Mouse (Mus musculus) adrenal gland, adult (tissue): ENCODE measurements around the gene Rgs5.

Source experiments
- DNase-seq, 2 experiments: peaks; one replicate each; pipeline ENCODE4 v3.0.0; 2022 to 2023; ENCODE audit warnings: low spot score in 1 of 2; ENCODE audit not compliant: inconsistent age in 2 of 2

The Rgs5 gene

DNA sequence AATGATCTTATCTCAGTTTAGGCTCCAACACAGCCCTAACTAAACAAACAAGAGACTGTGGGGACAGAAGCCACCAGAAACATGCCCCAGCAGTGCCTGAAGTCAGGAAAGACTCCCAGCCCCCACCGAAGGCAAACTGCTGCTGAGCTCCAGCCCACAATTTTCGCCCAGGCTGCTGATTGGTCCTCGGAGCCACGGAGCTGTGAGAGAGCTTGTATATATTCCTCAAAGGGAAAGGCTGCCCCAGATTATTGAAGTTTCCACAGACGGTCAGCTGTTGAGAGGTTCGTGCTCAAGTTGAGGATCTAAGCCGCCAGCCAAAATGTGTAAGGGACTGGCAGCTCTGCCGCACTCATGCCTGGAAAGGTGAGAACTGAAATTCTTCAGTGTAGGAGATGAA is at the start of gene Rgs5:
Gene Rgs5 (plus strand): TSS at position 246 of the 400 bp plus-strand sequence.
- DNase-seq, result peak in 1 of 2 experiments; percentile 38

DNA sequence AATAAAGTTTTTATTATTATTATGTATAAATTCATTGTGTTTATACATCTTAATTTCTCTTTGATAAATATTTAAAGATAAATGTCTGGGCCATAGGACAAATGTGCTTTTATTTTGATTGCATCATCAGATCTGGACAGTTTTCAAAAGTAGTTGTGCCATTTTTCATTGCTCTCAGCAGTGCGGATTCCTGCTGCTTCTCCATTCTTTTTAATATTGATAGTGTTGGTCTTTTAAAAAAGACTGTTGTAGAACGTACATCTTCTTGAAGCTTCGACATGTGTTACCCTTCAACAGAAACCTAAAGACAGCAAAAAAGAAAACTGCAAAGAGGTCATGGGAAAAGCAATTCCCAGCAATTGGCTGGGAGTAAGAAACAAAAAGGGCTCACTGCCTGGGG is 49.1 kb upstream of the Rgs5 start:
- no peak for DNase-seq

DNA sequence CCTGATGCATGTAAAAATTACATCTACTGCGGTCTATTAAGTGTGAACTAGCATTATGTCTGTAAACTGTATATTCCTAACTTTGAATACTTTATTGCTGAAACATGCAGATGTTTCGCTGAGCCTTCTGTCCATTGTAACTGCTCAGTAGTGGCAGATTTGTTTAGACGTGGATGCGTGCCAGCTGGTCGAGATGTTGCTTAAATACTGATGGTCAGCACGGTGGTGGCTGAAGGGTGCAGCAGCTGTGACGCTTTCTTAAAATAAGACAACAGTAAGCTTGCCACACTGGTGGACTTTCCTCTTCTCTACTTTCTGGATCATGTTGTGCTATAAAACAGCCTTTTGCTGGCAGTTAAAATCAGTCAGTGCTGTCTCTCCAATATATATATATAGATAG is 25.6 kb upstream of the Rgs5 start:
- DNase-seq, result no peak

DNA sequence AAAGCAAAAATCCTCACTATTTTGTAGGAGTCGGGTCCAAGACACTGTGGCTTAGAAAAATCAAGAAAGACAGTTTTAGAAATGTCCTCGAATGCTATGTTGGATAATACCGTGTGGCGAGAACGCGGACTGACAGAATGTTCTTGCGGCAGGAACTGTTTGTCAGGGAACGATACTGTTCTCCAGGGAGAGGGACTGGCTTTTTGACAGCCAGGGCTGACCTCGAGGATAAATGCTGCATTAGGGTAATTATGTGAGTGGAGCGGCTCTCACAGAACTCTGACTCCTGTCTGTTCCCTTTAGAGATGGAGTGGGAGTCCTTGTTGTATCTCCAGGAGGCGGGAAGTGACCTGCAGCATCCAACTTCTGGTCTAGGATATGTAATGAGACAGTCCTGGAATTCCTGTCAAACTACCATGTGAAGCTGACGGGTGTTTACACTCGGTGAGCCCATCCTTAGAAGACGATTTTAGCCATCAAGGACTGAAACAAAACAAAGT is 18.0 kb upstream of the Rgs5 start:
- no peak for DNase-seq

DNA sequence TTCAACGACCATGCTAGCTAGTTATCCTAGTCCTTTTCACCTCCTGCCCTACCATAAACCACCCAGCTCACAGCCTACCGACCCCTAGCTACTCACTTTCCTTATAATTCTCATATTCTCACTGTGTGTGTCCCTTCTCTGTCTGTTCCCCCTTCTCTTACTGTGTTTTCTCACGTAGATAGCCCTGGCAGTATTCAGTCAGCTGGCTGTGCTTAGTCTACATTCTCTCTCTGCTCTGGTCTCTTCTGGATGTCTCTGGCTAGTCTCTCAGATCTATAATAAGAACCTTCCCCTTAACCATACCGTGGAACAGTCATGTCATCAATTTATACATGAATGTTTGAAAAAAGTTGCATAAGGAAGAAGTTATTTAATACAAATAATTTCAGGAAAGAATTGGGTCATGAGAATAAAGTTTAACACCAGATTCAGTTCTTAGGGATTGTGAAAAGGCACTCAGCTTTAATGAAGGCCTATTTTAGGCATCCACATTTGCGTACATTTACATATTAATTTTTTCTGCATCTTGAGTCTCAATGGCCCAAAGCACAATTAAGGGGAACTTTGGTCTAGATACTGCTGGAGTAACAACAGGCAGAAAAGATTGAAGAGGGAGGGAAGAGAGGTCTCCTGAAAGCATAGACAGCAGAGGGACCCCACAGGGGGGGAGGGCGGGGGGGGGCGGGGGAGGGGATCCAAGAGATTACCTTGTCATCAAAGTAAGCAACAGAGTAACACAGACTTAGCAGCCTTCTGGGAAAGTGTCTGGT is 10.2 kb upstream of the Rgs5 start:
- no peak for DNase-seq

DNA sequence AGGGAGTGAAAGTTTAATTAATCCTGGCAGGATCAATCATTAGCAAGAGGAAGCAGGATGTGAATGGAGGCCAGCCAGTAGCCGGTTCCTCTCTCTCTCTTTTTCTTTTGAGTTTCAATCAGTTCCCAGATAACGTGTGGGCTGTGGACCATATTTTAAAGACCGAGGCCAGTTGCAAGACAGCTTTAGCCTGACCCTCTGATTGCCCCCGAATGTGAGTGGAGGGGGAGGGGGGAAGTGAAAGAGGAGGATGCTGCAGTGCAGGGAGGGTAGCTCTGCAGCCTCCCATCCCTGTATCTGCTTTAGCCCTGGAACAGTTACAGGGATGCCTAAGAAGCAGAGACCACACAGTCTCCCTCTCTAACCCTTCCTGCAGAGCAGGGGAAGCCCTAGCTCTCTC is 4.2 kb downstream of the Rgs5 start:
- no peak for DNase-seq

DNA sequence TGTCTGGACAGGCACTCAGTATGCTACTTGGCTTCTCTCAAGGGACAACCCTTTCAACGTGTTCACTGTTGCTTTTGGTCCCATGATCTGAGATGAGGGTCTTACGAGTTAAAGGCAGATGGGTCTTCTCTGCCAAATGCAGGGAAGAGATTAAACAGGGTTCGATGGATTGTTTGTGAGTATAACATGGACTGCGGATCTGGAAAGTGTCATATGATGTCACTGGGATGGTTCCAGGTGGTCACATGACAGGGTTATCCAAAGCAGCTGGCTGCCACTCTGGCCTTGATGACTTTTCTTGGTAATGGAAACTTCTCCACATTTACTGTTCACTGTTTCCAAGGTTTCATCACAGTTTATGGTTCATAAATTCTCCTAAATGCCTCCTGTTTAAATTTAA is 12.0 kb downstream of the Rgs5 start:
- DNase-seq, result no peak

DNA sequence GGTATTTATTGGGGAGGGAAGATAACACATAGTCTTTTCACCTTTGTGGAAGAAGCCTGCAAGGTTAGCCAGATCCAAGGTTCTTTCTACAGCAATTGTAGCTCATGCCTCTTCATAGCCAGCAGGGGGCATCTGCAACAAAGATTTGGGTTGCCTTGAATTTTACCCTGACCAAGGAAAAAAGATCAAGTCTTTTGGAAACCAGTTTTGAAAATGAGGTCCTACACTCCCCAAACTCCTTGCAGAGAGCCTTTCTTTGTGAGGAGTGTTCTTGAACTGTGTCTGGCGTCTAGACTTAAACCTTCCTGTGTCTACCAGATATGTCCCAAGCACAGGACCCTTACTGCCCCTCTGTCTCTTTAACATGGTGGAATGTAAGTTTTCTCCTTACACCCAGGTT is 15.4 kb downstream of the Rgs5 start:
- DNase-seq, result peak; percentile 23 to 72

DNA sequence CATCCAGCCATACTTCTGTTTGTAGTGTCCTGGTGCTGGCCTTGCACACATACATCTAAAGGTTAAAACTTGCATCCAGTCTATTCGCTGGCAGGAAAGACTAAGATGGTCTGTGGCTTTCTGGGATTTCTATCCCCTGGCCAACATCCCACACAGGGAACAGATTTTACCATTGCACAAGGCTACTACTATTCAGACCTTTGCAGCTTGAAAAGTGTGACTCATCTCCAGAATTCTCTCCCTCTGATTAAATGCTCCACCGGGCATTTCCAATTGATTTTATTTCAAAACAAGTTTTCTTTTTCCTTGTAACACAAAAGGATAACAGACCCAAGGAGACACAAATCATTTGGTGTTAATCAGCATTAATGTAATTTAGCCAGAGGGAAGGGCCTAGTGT is 16.5 kb downstream of the Rgs5 start:
- DNase-seq, result peak in 1 of 2 experiments; percentile 60

DNA sequence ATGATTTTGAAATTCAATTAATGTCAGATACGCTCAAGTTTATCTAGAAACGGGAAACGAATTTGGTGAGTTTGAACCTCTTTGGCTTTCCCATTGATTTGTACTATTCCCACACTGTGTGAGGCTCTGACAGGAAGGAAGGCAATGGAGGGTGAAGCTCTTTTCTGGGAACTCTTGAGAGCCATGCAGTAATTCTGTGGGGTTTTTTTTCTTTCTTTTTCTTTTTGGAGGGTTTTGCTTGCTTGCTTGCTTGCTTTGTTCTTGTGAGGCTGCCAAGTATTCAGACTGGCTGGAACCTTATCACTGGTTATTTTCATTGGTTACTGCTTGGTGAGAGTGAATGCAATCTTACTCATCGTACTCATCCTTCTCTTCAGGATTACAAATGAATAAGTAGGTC is 17.0 kb downstream of the Rgs5 start:
- DNase-seq, result peak in 1 of 2 experiments; percentile 66

DNA sequence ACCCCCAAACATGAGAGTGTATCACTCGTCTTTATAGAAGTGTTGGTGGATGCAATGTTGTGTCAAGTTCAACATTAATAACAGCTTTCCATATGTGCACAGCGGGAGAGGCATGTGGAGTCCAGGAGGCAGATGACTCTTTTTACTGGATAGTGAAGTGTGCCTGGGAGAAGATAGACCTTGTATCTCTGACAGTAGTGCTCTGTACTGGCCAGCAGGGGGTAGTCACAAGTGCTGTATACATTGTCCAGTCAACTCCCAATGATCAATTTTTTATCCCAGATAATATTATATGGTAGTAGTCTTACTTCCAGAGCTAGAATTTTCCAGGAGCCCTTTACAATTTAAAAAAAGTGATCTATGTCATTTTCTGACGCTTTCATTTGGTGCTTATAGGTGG is 18.8 kb downstream of the Rgs5 start:
- DNase-seq, result peak in 1 of 2 experiments; percentile 63

DNA sequence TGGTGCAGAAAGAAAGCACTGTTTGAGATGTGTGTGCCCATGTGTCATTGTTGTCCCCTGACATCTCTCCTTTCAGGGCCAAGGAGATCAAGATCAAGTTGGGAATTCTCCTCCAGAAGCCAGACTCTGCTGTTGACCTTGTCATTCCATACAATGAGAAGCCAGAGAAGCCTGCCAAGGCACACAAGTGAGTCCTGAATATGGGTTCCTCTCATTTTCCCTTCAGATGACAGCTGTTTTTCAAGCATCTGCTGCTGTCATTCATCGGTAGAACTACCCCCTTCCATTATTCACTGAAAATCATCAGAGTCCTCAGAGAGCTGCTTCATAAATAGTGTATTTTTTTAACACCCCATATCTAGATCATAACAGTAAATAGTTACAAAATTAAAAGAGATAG is 21.4 kb downstream of the Rgs5 start:
- DNase-seq, result no peak

DNA sequence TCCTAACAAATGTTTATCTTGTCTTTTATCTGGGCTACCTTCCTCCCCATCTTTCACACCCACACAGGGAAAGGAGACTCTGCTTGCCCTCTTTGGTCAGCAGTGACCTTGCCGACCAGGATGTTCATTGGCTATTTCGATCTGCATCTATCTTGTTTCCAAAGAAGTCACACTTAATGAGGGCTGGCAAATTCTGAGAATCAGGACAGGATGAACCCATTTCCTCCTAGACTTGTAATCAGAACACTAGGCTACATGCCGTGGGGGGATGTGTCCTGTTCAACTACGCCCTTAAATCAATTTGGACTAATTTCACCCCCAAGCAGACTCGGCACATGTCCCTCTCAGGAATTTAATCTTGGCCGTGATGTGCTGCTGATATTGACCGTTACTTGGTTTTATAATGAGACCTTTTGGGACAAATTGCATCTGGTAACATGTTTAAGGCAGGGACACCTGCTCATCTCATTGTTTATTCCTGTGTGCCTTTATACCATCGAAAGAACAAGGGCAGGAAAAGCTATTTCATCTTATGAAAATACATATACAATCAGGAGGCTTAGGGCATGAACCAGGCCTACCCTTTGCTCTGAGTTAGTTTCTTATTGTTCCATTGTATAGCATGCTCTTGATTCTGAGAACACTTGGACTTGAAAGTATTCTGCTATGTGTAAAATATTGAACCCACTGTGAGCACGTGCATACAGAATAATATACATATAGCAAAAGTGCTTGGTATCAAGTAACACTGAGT is 25.3 kb downstream of the Rgs5 start:
- no peak for DNase-seq

DNA sequence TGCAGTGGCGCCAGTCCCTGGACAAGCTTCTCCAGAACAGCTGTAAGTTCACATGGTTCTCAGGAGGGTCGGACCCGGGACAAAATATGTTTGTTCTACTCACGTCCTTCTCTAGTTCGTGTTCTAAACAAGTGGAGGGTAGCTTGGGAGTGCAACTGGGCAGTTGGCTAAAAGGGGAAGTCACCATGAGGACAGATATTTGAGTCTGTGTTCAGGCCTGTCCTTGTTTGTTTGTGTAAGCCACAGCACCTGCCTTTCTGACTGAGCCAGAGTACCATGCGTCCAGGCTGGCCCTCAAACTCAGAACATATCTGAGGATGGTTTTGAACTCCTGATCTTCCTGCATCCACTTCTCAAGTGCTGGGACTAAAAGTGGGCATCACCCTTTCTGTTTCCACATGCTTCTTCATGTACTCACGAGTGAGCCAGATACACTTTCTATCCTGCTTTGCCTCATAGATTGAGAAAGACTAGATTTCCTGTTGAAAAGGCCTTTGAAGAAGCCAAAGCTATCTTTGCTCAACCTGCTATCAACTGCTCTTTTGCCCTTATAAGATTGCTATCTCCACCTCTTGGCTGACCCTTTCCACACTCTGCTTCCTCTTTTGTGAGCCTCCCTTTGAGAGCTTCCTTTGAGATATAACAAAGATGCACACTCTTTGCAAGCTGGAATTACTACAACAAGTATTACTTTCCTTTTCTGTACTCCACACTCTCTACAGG is 27.6 kb downstream of the Rgs5 start:
- DNase-seq, result no peak

DNA sequence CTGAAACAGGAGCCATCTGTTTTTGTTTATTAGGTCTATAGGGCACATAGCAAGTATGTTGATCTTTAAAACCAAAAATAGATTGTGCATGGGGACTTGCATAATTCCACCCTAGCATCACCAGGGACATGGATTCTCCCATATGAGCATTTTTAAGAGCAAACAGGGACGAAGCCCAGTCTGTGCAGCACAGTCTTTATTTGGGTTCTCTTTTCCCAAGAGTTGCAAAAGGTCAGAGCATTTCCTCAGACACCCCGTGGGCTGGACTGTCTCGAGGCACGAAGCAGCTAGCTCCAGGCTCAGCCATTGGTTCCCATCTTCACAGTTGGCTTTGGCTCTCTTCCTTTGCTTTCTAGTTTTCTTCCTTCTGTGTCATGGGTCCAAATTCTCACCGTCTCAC is 30.0 kb downstream of the Rgs5 start:
- DNase-seq, result no peak

DNA sequence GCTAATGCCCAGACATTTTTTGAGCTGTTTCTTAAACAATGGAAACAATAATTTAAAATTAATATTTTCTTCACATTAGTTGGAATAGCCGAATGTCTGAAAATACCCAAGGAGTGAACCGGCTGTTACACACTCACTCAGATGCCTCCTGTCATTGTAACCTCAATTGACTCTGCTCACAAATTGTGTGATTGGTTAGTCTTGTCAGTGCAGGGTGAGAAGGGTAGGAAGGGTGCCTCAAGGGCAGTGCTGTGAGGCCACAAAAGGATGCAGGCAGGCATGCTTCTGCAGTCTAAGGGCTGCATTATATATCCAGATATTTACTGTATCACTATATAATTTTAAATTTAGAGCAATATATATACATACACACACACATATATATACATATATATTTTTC is 37.7 kb downstream of the Rgs5 start:
- no peak for DNase-seq

DNA sequence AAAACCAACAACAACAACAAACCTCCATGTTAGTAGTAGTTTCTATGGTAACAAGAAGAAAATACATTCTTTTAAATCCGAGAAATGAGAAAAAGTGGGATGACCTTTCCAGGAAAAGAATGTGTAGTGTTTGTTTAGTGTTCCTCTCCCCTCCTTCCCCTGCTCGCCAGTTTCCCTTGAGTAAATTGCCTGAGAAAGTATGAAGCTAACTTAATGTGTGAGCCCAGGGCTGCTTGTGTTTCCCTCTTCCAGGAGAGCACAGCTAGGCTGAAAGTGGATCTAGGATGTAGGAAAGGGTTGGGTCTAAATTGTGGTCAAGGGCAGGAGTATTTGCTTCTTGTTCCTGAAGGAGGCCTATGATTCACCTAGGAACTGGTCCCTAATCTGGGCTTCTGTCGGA is 38.2 kb downstream of the Rgs5 start:
- DNase-seq, result no peak

DNA sequence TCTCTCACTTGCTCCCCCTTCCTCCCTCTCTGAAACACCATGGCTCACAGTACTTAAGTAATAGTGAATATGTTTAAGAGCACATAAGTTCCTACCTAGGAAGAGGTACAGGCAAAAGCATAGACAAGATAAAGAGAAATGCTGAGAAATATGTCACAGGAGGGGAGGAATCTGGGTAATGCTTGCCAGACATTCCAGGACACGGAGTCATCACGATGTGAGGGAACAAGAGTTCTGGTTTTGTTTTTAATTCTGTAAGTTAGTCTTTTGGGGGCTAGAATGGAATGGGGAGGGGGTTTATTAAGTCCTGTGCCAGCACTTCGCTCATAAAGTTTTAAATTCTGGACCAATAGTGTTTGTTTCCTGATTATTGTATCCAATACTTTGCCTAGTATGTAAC is 40.1 kb downstream of the Rgs5 start:
- DNase-seq, result no peak

DNA sequence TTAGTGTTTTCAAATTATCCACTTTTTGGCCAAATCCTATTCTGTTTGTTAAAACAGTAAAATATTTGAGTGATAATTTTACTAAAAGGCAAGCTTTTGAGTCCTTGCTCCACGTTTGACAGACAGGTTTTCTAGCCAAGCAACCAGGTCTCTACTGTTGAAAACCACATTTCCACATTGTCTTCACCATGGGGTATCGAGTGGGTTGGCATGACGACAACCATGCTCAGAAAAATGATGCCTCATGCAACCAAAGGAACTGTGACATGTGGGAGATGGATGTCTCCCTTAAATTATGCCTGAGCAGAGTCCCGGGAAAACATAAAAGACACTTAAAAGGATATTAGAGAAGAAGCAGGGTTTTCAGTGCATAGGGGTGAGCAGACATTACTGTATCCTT is 41.9 kb downstream of the Rgs5 start:
- no peak for DNase-seq

DNA sequence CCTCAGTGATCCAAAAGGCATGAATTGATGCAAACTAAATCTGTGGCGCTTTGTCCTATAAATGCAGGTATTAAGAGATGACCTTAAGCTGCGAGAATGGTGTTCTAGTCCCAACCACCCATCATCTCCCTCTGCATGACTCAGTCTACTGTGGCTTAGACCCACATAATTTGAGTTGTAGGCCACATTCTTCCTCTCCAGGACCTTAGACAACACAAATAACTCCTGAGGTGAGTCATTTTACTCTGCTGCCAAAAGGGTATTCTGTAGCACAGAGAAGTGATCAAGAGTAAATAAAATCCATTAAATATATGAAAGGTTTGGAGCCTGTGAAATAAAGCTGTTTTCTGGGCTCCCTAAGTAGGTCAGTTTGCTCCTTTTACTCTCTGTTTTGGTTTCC is 43.9 kb downstream of the Rgs5 start:
- no peak for DNase-seq

DNA sequence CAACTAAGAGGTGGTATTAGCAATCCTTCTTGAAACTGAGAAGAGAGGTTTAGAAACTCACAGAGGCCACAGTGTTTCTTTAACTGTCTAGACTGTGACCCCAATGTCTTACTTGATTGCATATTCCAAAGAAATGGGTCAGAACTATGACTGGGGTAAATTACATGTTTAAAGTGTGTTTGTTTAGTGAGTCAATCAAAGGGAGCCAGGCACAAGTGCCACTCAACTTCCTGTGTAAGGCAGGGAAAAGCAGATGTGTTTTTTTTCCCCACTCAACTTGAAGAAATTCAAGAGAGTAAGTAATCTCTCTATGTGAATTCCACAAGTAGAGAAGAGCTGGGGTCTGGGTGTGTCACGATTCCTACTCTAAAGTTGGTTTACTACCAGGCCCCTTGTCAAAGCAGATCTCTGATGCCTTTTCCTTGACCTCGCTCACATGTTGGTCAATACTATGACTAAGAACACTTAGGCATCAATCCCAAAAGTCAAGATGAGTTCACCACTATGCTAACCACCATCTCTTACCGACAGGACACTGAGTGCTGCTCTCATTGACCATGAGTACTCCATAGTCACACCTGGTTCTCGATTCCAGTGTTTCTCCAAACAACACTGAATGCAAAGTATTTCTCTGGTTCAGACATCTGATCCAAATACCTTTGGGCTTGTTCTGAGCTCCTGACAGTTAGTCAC is 49.2 kb downstream of the Rgs5 start:
- no peak for DNase-seq
